Mouse (Mus musculus): ENCODE data around the gene Pdlim5.

Pdlim5 gene

GRCm38 (mm10) chr3:142339440-142340251, 55.9 kb downstream of the Pdlim5 start:
- DNase-seq (ENCODE audit: low read depth, low spot score): no peak

DNA sequence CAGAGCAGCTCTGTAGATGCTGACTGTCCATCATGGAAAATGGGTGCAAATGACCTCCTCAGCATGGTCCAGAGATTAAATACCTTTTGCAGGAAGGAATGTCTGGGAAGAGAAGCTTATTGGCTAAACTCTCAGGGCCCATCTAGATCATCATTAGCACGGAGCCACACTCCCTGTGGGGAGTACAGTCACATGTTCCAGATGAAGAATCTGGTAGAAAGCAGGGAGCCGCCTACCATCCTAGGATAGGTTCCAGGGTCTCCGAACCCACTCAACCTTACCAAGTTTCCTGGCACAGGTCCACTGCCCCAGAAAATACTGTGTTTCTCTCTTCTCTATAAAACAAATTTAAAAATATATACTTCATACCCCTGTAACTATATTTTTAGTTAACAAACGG, 57.4 kb downstream of the Pdlim5 start:
- DNase-seq (ENCODE audit: low read depth, low spot score): no peak

DNA sequence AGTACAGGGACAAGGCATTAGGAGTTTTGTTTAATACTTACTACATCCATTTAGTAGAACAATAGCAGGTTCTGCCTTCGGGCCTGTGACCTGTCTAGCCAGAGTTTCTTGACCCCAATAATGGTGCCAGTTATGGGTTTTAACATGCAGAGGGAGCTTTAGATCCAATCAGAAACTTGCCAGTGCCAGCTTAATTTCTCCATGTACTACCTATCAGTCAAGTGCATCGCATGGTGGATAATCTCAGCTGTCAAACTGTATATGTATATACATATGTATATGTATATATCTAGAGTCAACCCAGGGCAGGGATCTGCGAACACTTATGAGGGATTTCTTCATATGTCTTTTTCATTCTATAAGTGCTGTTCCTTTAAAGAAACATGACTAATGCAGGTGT, 61.0 kb downstream of the Pdlim5 start:
- no peak for DNase-seq (ENCODE audit: low read depth, low spot score)

GRCm38 (mm10) chr3:142333458-142333857, 62.0 kb downstream of the Pdlim5 start:
- no peak for DNase-seq (ENCODE audit: low read depth, low spot score)

GRCm38 (mm10) chr3:142332716-142333115, 62.8 kb downstream of the Pdlim5 start:
- no peak for DNase-seq (ENCODE audit: low read depth, low spot score)

GRCm38 (mm10) chr3:142331872-142332554, 63.5 kb downstream of the Pdlim5 start:
- DNase-seq (ENCODE audit: low read depth, low spot score): no peak

GRCm38 (mm10) chr3:142330425-142330824, 65.1 kb downstream of the Pdlim5 start:
- no peak for DNase-seq (ENCODE audit: low read depth, low spot score)

- DNase-seq (ENCODE audit: low read depth, low spot score): no peak
Measured at GRCm38 (mm10) chr3:142323592-142323991, 71.9 kb downstream of the Pdlim5 start.

- no peak for DNase-seq (ENCODE audit: low read depth, low spot score)
Measured at GRCm38 (mm10) chr3:142321930-142322329, 73.6 kb downstream of the Pdlim5 start.

GRCm38 (mm10) chr3:142318147-142318546, 77.3 kb downstream of the Pdlim5 start:
- no peak for DNase-seq (ENCODE audit: low read depth, low spot score)

DNA sequence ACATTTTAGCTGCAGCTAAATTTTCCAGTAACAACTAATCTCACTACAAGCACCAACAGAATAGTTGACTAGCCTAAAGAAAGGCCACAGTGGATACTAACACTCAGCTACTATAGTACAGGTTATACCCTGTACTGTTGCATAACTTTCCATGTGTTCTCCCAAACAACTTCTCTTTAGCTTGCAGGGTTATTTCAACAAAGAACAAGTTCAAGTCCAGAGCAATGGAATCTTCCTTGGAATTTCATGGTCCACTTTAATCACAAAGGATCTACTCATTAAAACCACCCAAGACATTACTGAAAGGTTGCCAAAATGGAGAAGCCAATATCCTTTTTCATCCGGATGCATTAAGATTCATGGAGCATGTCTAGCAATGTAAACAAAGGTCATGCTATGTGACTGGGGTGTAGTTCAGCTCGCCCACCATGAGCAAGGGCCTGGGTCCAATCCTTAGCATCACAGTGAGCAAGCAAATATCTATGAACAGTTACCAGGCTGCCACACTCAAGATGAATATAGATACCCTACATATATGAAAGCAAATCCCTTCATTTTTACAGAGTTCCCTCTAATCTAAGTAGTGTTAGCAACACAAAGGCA, 79.3 kb downstream of the Pdlim5 start:
- DNase-seq (ENCODE audit: low read depth, low spot score): no peak

- DNase-seq (ENCODE audit: low read depth, low spot score): no peak
Measured at GRCm38 (mm10) chr3:142311075-142311474, 84.4 kb downstream of the Pdlim5 start.

GRCm38 (mm10) chr3:142310446-142310845, 85.0 kb downstream of the Pdlim5 start:
- no peak for DNase-seq (ENCODE audit: low read depth, low spot score)

- DNase-seq (ENCODE audit: low read depth, low spot score): no peak
Measured at GRCm38 (mm10) chr3:142295287-142295676, 100.2 kb downstream of the Pdlim5 start.

GRCm38 (mm10) chr3:142294616-142295286, 100.7 kb downstream of the Pdlim5 start:
- DNase-seq (ENCODE audit: low read depth, low spot score): no peak

- no peak for DNase-seq (ENCODE audit: low read depth, low spot score)
Measured at GRCm38 (mm10) chr3:142293561-142293960, 101.9 kb downstream of the Pdlim5 start.

DNA sequence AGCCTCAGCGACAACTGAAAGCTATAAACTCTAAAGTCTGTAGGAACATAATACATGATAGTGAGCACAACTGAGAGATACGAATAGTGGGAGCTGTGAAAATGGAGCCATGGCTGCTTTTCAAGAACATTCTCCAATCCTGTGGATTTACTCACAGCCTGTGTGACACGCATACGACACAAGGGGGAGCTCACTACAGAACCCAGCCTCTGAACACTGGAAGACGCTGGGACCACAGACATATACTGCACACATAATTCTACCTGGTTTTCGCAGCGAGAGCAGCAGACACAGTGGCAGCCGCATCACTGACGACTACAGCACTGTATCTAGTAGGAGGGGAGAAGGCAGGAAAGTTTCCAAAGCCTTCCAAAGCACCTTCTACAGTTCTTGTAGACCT, 112.8 kb downstream of the Pdlim5 start:
- peak; percentile 28 for DNase-seq (ENCODE audit: low read depth, low spot score)

DNA sequence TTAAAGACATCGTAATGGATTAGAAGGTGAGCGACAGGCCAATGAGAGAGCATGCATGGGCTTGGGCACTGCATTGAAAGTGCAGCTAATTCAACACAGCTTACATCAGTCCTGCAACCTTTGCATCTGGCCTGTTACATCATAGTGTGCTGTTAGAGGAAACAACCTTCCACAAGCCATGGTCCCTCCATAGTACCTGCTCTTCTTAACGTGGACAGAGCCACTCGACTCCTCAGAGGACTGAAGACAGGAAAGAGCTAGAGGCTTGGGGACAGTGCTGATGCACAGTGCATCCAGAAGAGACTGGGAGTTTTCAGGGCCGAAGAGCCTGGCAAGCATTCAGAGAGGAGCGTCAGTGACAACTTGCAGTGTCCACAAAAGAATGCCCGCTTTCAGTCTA, 113.8 kb downstream of the Pdlim5 start:
- DNase-seq (ENCODE audit: low read depth, low spot score): no peak

GRCm38 (mm10) chr3:142281093-142281445, 114.4 kb downstream of the Pdlim5 start:
- no peak for DNase-seq (ENCODE audit: low read depth, low spot score)

- no peak for DNase-seq (ENCODE audit: low read depth, low spot score)
Measured at GRCm38 (mm10) chr3:142280366-142281092, 115.0 kb downstream of the Pdlim5 start.

GRCm38 (mm10) chr3:142279011-142279410, 116.5 kb downstream of the Pdlim5 start:
- DNase-seq (ENCODE audit: low read depth, low spot score): no peak

GRCm38 (mm10) chr3:142276506-142276905, 119.0 kb downstream of the Pdlim5 start:
- no peak for DNase-seq (ENCODE audit: low read depth, low spot score)
